Mouse (Mus musculus) forelimb bud, embryonic 11.5 days (tissue): ENCODE data around the gene Kctd2.

ENCODE experiments used
- DNase-seq: peaks from one replicate; pipeline ENCODE4 v3.0.0-alpha.2; 2012; ENCODE audit warnings: low read depth, low spot score

Gene Kctd2

DNA sequence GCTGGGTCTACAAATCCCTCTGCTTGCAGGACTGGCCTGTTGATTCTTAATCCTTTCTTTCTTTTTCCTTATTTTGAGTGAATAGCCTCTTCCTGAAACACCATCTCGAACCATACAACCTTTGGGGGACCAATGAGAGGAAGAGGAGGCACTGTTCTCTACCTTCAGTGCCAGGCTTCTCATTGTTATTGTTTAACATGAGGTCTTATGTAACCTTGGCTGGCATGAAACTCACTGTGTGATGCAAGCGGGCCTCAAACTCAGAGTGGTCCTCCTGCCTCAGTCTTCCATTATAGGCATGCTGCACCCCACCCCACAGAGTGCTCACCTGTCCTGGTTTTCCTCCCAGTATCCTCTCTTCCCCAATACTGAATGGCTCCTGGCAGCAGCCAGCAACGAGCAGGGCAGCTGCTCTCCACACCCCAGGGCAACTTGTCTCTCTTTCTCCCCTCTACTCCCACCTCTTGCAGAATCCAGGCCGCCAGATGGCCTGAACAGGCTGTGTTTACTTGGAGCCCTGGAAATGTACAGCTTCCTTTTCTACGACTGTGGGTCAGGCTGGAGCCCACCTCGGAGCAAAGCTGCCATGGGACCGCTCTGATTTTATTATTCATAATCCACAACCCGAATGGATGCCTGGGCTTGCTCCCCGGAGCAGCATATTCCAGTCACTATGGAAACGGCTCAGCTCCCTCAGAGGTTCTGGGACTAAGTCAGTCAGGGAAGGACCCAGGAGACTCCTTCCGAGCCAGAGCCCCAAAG is 19.1 kb upstream of the Kctd2 start:
- no peak for DNase-seq

DNA sequence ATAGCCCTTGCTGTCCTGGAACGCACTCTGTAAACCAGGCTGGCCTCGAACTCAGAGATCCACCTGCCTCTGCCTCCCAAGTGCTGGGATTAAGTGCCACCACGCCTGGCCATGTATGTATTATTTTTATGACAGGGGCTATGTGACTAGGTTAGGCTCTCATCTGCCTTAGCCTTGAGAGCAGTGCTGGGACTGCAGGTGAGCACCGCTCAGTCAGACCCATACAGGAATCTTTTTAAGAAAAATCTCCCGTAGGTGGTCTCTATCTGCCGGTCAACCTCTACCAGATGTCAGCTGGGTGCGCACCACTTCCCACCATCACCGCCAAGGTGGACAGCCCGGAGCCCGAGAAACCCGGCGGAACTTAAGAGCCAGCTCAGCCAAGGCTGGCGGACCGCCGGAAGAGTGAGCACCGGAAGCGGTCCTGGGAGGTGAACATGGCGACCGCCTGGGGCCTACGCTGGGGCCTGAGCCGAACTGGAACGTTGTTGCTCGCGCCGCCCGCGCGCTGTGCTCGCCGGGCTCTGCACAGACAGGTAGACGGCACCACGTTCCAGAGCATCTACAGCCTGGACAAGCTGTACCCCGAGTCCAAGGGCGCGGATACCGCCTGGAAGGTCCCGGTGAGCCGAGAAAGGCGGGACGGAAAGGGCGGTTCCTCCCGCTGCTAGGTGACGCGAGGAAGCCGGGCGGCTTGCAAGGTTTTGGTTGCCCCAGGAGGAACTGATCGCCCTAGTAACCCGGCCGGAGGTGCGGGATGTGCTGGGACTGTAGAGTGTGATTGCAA is 16.4 kb upstream of the Kctd2 start, which contains the start of gene Mrpl58:
Mrpl58 (plus strand) TSS at position 415 of the 787 bp plus-strand sequence.
- DNase-seq, result peak; percentile 85

GRCm38 (mm10) chr11:115405723-115406122 is 14.2 kb upstream of the Kctd2 start:
- no peak for DNase-seq

DNA sequence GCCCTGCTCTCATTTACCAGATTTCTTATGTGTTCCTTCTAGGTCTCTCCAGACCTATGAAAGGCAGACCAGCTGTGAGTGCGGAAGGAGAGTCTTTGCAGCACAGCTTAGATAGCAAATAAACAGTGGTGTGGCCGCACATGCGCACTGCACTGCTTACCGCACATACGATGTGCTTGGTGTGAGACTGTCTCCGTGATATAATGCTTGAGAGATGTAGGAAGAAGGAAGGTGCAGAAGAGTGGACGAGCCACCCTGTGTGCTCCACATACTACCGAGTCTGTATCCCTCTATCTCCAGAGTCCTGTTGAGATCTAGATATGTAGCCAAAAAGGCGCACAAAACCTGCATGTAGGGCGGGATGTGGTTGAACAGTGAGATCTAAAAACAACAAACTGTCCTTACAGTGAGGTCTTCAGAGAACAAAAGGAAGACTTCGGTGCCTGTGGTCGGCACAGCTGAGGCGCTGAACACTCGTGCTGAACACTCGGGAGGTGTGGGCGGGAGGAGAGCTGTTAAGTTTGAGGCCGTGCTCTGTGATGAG is 13.0 kb upstream of the Kctd2 start:
- no peak for DNase-seq

DNA sequence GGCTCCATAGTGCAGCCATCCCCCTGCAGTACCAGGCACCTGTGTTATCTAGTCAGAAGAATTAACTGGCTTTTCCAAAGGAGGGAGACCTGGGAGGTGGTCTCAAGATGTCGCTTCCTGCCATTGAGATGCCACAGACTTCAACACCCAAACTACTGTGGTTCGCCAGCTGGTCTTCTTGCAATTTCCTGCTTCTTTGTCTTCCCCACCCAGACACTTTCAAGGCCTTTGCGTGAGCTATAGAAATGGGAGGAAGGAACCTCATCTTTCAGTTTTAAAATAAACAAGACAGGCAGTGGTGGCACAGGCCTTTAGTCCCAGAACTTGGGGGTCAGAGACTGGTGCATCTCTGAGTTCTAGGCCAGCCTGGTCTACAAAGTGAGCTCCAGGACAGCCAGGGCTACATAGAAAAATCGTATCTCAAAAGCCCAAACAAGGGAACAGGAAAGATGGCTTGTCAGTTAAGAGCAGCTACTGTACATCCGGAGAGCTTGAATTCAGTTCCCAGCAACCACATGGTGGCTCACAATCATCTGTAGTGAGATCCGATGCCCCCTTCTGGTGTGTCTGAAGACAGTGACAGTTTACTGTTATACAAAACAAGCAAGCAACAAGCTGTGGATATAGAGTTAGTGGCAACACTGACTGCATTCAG is 11.5 kb upstream of the Kctd2 start:
- DNase-seq, result no peak

GRCm38 (mm10) chr11:115409556-115409955 is 10.4 kb upstream of the Kctd2 start:
- no peak for DNase-seq

GRCm38 (mm10) chr11:115420336-115421190 is 635 bp downstream of the Kctd2 start:
- peak; percentile 45 for DNase-seq

- no peak for DNase-seq
These were observed 1.4 kb downstream of the Kctd2 start for GRCm38 (mm10) chr11:115421328-115421727.

- no peak for DNase-seq
These were observed 2.0 kb downstream of the Kctd2 start for GRCm38 (mm10) chr11:115421972-115422371.

- DNase-seq, result no peak
These were observed 3.2 kb downstream of the Kctd2 start for GRCm38 (mm10) chr11:115423091-115423490.

DNA sequence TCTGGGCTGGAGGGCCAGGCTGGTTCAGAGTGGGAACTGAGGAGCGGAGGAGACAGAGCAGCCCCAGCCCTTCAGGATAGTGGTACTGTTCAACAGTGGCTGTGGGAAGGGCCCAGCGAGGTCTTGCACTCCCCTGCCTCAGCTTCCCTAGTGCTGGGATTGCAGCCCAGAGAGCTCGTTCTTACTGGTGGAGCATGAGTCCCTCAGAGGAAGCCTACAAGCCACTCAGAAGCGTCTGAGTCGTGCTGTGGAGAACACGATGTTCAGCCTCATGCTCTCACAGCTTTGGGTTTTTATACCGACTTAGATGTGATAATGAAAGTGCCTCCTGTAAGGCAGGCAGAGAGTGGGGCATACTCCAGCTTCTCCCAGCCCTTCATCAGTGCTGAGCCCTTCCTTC is 4.7 kb downstream of the Kctd2 start:
- no peak for DNase-seq

DNA sequence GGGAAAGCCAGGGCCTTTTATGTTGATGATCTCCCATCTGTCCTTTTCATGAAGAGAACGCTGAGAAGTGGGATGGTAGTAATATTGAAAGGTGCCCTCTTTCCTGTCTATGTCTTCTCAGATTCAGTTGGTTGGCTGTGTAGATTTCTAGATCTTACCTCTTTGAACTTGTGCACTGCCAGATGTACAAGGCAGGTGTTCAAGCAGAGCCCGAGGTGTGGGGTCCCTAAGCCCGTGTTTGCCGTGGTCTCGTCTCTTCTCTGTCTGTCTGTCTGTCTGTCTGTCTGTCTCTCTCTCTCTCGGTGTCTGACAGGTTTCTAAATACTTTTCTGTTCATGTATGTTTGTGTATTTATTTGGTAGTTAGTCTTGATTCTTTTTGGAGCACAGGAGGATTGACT is 5.7 kb downstream of the Kctd2 start:
- no peak for DNase-seq

- peak; percentile 89 for DNase-seq
These were observed 7.8 kb downstream of the Kctd2 start for GRCm38 (mm10) chr11:115427482-115428331.

- no peak for DNase-seq
These were observed 9.4 kb downstream of the Kctd2 start for GRCm38 (mm10) chr11:115429307-115429706.

DNA sequence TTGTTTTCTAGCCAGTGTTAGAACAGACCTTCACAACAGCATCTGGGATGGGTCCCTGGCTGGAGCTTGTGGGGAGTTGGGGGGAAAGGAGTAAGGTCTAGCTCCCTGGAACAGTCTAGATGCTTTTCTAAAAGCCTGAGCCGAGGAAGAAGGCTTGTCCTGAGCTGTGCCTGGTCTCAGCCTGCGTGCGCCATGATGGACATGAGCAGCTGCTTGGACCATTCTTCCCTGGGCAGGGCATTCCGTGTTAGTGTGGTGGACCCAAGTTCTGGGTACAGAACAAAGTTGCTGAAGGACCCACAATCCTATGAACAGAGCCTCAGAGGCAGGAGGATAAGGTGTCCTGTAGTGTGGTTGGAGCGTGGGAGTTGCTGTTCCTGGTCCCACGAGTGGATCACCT is 10.6 kb downstream of the Kctd2 start:
- no peak for DNase-seq

- no peak for DNase-seq
These were observed 12.9 kb downstream of the Kctd2 start for GRCm38 (mm10) chr11:115432814-115433213.

GRCm38 (mm10) chr11:115433342-115433741 is 13.4 kb downstream of the Kctd2 start:
- no peak for DNase-seq

GRCm38 (mm10) chr11:115435596-115436337 is 15.8 kb downstream of the Kctd2 start:
- peak; percentile 34 for DNase-seq

DNA sequence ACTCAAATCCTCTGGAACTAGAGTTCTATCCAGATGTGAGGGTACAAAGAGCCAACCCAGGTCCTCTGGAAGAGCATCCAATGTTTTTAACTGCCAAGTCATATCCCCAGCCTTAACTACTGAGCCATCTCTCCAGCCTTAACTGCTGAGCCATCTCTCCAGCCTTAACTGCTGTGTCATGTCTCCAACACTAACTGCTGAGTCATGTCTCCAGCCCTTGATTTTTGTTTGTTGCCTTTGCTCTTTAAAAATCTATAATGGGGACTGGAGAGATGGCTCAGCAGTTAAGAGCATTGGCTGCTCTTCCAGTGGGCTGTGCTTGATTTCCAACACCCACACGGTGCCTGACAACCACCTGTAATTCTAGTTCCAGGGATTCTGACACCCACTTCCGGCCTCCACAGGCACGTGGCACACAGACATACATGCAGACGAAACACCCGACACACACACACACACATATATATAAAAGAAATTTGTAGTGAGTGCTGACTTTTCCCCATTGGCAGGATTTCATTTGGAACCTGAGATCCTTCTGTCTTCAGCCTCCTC is 17.7 kb downstream of the Kctd2 start:
- DNase-seq, result no peak
